Mouse (Mus musculus): ENCODE results near the gene Thsd4. TPM values are rescaled to one million over a fixed set of nuclear protein-coding genes. Genes with fewer than 3 reads are reported as not detected.

Thsd4 gene
- total and polyA plus RNA-seq, 2 experiments from 2014 or later, result 4.8 to 45.0 TPM

DNA sequence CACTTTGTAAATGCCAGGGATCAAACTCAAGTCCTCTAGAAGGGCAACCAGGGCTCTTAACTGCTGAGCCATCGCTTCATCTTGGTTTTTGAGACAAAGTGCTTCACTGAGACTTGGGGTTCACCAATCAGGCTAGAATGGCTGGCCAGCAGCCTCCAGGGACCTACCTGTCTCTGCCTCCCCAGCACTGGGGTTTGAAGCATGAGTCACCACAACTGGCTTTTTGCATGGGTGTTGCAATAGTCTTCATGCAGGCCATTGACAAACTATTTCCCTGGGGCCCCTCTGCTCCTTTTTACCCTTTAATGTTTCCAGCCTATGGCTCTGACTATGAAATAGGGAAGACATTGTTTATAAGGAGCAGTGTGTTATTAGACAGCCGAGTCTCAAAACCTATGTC lies 6.0 kb upstream of the Thsd4 start:
- Histone ChIP-seq H3K27ac (ENCODE audit: low read depth) (peak overlapping the region; percentile 66), H3K4me3 (ENCODE audit: low read depth, low read length) (no peak overlapping the region), H3K4me2 (ENCODE audit: low read depth, low read length) (no peak overlapping the region), H3K9me3 (replicated peaks; ENCODE audit: control insufficient read depth, low read length) (no peaks in the 10 kb centered on the region), H3K27me3 (ENCODE audit: control insufficient read depth, insufficient read depth, low read length) (no peaks in the 10 kb centered on the region), H3K4me1 (ENCODE audit: control insufficient read depth, insufficient read depth) (peaks cover 41% of the 10 kb centered on the region), H3K36me3 (replicated peaks; ENCODE audit: control insufficient read depth, insufficient read depth, low read length) (no peaks in the 10 kb centered on the region), H3K9ac (replicated peaks; ENCODE audit: low read depth, low read length) (no peak overlapping the region)
- DNase-seq (ENCODE audit: low spot score) (no peak), ATAC-seq (ENCODE audit: insufficient read depth, low read depth) (no peak)
- TF ChIP-seq CTCF (IDR thresholded peaks at IDR 0.05; ENCODE audit: low read depth) (no peak), EP300 (IDR thresholded peaks at IDR 0.05; ENCODE audit: low read depth) (no peak)
- WGBS, result 91% methylated on average over 2 of the region's 2 CpGs

DNA sequence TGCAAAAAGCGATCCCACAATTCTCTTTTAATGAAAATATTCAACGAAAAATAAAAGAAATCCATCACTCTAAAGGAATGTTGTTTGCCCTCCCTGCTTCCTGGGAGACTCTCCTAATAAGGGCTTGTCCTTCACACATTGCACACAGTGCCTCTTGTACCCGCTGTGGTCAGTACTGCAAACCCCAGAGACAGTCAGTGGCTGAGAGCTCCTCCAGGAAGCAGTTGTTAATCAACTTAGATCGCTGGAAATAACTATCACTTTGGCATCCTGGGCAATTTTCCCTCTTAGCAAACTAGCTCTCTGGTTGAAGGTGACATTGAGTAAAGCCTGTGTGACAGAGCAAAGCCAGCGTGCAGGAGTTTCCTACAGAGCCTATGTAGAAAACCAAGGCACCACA lies 5.2 kb upstream of the Thsd4 start:
- Histone ChIP-seq H3K4me3 (ENCODE audit: low read depth, low read length) (no peak overlapping the region), H3K36me3 (replicated peaks; ENCODE audit: control insufficient read depth, insufficient read depth, low read length) (no peaks in the 10 kb centered on the region), H3K4me1 (ENCODE audit: control insufficient read depth, insufficient read depth) (peaks cover 41% of the 10 kb centered on the region), H3K4me2 (ENCODE audit: low read depth, low read length) (no peak overlapping the region), H3K27ac (ENCODE audit: low read depth) (peak overlapping the region; percentile 66), H3K9me3 (replicated peaks; ENCODE audit: control insufficient read depth, low read length) (no peaks in the 10 kb centered on the region), H3K9ac (replicated peaks; ENCODE audit: low read depth, low read length) (no peak overlapping the region), H3K27me3 (ENCODE audit: control insufficient read depth, insufficient read depth, low read length) (no peaks in the 10 kb centered on the region)
- DNase-seq (ENCODE audit: low spot score) (no peak), ATAC-seq (ENCODE audit: insufficient read depth, low read depth) (0 out of 2 replicates have a peak, but pooled peaks have one; percentile 47)
- 33% methylated on average over 5 of the region's 5 CpGs for WGBS
- TF ChIP-seq EP300 (IDR thresholded peaks at IDR 0.05; ENCODE audit: low read depth), result no peak
- TF ChIP-seq CTCF (IDR thresholded peaks at IDR 0.05; ENCODE audit: low read depth), result no peak

DNA sequence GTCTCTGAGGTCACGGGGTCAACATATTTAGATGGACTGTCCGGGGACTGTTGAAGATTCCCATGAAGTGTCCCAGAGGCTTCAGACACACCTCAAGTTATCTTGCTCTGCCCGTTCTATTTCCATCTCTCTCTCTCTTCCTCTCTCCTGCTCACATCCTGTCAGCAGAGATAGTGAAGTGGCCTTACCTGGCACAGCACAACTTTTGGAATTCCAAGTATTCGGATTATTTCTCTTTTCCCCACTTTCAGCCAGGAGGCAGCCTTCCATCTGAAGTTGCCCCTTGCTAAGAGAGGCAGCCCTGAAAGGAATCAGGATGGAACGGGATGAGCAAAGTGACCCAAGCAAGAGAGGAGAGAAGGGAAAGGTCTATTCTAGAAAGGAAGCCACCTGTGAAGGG lies 4.3 kb upstream of the Thsd4 start:
- no peak overlapping the region for H3K4me3 ChIP-seq (ENCODE audit: low read depth, low read length)
- H3K27me3 ChIP-seq (ENCODE audit: control insufficient read depth, insufficient read depth, low read length), result peaks cover 2% of the 10 kb centered on the region; the same call in 1 of the 2 replicates
- H3K36me3 ChIP-seq (replicated peaks; ENCODE audit: control insufficient read depth, insufficient read depth, low read length), result no peaks in the 10 kb centered on the region
- peaks cover 41% of the 10 kb centered on the region for H3K4me1 ChIP-seq (ENCODE audit: control insufficient read depth, insufficient read depth)
- TF ChIP-seq CTCF (IDR thresholded peaks at IDR 0.05; ENCODE audit: low read depth), result no peak
- TF ChIP-seq EP300 (IDR thresholded peaks at IDR 0.05; ENCODE audit: low read depth), result no peak
- DNase-seq (ENCODE audit: low spot score), result no peak
- no peak overlapping the region for H3K4me2 ChIP-seq (ENCODE audit: low read depth, low read length)
- no peak overlapping the region for H3K9ac ChIP-seq (replicated peaks; ENCODE audit: low read depth, low read length)
- H3K27ac ChIP-seq (ENCODE audit: low read depth), result peak overlapping the region; percentile 66
- no peak for ATAC-seq (ENCODE audit: insufficient read depth, low read depth)
- whole genome bisulfite sequencing, result 23% methylated on average over 5 of the region's 5 CpGs
- H3K9me3 ChIP-seq (replicated peaks; ENCODE audit: control insufficient read depth, low read length), result no peaks in the 10 kb centered on the region

DNA sequence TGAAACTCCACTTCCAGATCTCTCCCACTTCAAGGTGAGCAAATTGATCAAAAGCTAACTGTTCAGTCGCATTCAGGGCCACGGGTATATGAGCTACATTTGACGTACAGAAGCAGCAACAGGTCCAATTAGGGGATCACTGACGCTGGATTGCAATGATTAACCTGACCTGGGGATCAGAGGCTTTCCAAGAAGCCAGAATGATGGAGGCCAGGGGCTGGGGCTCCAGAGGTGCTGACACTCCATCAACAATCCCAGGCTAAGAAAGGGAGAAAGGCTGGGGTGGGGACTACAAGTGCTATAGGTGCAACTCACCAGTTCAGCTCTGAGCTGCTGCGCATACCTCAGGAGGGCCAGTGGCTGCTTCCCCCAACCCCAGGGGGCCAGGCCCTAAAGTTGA lies 703 bp downstream of the Thsd4 start:
- Histone ChIP-seq H3K9me3 (replicated peaks; ENCODE audit: control insufficient read depth, low read length) (no peaks in the 10 kb centered on the region), H3K4me1 (ENCODE audit: control insufficient read depth, insufficient read depth) (peaks cover 20% of the 10 kb centered on the region), H3K36me3 (replicated peaks; ENCODE audit: control insufficient read depth, insufficient read depth, low read length) (no peaks in the 10 kb centered on the region), H3K27me3 (ENCODE audit: control insufficient read depth, insufficient read depth, low read length) (peaks cover 8% of the 10 kb centered on the region), H3K4me2 (ENCODE audit: low read depth, low read length) (peak overlapping the region; percentile 91), H3K9ac (replicated peaks; ENCODE audit: low read depth, low read length) (peak overlapping the region; percentile 69; the same call in 1 of the 2 replicates), H3K27ac (ENCODE audit: low read depth) (no peak overlapping the region), H3K4me3 (ENCODE audit: low read depth, low read length) (peak overlapping the region; percentile 69)
- WGBS, result 59% methylated on average over 5 of the region's 5 CpGs
- ATAC-seq (ENCODE audit: insufficient read depth, low read depth) (no peak), DNase-seq (ENCODE audit: low spot score) (no peak)
- no peak for TF ChIP-seq EP300 (IDR thresholded peaks at IDR 0.05; ENCODE audit: low read depth)
- TF ChIP-seq CTCF (IDR thresholded peaks at IDR 0.05; ENCODE audit: low read depth), result no peak

DNA sequence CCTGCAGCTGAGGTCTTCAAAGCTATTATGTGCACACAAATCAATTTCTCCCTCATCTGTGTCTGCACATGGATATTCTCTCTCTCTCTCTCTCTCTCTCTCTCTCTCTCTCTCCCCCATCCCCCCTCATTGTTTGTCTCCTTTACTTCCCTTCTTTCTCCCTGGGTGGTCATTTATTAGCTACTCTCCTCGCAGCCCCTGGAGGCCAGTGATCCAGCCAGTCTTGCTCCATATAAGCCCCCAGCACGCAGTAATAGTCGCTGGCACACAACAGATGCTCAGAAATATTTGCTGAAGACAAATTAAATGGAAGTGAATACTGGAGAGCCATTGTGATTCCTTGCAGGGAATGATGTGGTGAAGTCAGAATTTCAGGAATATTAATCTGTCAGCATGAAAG lies 2.2 kb downstream of the Thsd4 start:
- Histone ChIP-seq H3K27ac (ENCODE audit: low read depth) (no peak overlapping the region), H3K4me1 (ENCODE audit: control insufficient read depth, insufficient read depth) (peaks cover 15% of the 10 kb centered on the region), H3K4me2 (ENCODE audit: low read depth, low read length) (no peak overlapping the region), H3K4me3 (ENCODE audit: low read depth, low read length) (no peak overlapping the region), H3K36me3 (replicated peaks; ENCODE audit: control insufficient read depth, insufficient read depth, low read length) (no peaks in the 10 kb centered on the region), H3K27me3 (ENCODE audit: control insufficient read depth, insufficient read depth, low read length) (peaks cover 8% of the 10 kb centered on the region), H3K9ac (replicated peaks; ENCODE audit: low read depth, low read length) (no peak overlapping the region), H3K9me3 (replicated peaks; ENCODE audit: control insufficient read depth, low read length) (no peaks in the 10 kb centered on the region)
- ATAC-seq (ENCODE audit: insufficient read depth, low read depth), result no peak
- DNase-seq (ENCODE audit: low spot score), result peak; percentile 3
- WGBS, result 69% methylated on average over 3 of the region's 3 CpGs
- TF ChIP-seq CTCF (IDR thresholded peaks at IDR 0.05; ENCODE audit: low read depth) (no peak), EP300 (IDR thresholded peaks at IDR 0.05; ENCODE audit: low read depth) (no peak)

DNA sequence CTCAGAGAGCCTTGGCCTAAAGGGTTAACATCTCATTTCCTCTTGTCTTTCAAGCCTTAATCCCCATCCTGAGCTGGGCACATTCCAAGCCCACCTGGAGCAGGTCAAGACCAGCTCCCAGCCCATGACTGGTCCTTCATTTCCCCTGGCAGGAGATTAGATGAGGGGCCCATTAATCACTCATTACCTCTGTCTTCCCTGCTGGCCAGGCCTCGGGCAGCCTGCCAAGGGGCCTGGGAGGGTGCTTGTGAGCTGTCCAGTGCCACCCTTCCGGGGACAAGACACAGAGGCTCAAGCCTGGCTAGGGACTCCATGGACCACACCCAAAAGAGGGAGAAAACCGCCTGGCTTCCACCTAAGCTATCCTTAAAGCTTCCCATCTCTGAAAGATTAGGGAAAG lies 3.6 kb downstream of the Thsd4 start:
- TF ChIP-seq CTCF (IDR thresholded peaks at IDR 0.05; ENCODE audit: low read depth) (no peak), EP300 (IDR thresholded peaks at IDR 0.05; ENCODE audit: low read depth) (no peak)
- H3K9ac ChIP-seq (replicated peaks; ENCODE audit: low read depth, low read length), result no peak overlapping the region
- peaks cover 21% of the 10 kb centered on the region for H3K4me1 ChIP-seq (ENCODE audit: control insufficient read depth, insufficient read depth)
- H3K9me3 ChIP-seq (replicated peaks; ENCODE audit: control insufficient read depth, low read length), result no peaks in the 10 kb centered on the region
- peaks cover 8% of the 10 kb centered on the region for H3K27me3 ChIP-seq (ENCODE audit: control insufficient read depth, insufficient read depth, low read length)
- no peak overlapping the region for H3K27ac ChIP-seq (ENCODE audit: low read depth)
- ATAC-seq (ENCODE audit: insufficient read depth, low read depth) (no peak), DNase-seq (ENCODE audit: low spot score) (peak; percentile 5)
- H3K4me2 ChIP-seq (ENCODE audit: low read depth, low read length), result no peak overlapping the region
- no peak overlapping the region for H3K4me3 ChIP-seq (ENCODE audit: low read depth, low read length)
- 16% methylated on average over 3 of the region's 3 CpGs for WGBS
- no peaks in the 10 kb centered on the region for H3K36me3 ChIP-seq (replicated peaks; ENCODE audit: control insufficient read depth, insufficient read depth, low read length)
